Mouse (Mus musculus) retina, embryonic 14.5 days (tissue): ENCODE results near the gene Slc9a2.

Experiments
- DNase-seq: peaks from one replicate; pipeline ENCODE4 v3.0.0-alpha.2; 2015; ENCODE audit warnings: low spot score

Gene Slc9a2

GRCm38 (mm10) chr1:40680067-40680867 is at the start of gene Slc9a2:
TSS of gene Slc9a2 (plus strand) at chr1:40680574.
- peak; percentile 31 for DNase-seq

- DNase-seq = no peak
Observed at GRCm38 (mm10) chr1:40632407-40633062, 47.8 kb upstream of the Slc9a2 start.

GRCm38 (mm10) chr1:40634608-40635007 is 45.8 kb upstream of the Slc9a2 start:
- DNase-seq = peak; percentile 30

GRCm38 (mm10) chr1:40648234-40648633 is 32.1 kb upstream of the Slc9a2 start:
- DNase-seq = no peak

DNA sequence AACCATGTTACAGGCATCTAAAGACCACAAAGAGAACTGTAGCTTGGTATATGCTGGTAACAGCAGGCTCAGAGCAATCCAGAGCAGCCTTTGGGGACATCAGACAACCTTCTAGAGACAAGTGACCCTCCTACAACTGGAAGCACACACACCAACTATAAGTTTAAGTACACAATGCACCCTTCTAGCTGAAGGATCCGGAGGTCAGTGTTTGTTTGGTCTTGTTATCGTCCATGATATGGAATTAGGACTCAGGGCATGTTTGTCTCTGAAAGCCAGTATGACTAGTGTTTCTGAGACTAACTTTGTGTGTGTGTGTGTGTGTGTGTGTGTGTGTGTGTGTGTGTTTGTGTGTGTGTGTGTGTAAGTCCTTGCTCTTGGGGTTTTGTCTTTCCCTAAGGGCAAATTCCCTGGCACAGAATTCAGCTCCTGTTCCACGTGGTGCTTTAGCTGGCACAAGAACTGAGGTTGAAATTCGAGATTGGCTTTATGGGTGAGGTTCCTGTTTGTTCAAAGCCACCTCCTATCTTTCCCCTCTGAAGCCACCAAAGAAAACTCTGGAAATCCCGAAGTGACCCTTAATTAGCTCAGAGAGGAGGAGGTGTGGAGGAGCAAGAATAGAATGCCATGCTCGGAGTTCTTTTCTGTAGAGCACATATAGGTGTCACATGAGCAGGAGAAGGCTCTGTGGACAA is 29.4 kb upstream of the Slc9a2 start:
- DNase-seq = no peak

- no peak for DNase-seq
Observed at GRCm38 (mm10) chr1:40657035-40657434, 23.3 kb upstream of the Slc9a2 start.

GRCm38 (mm10) chr1:40657978-40658496 is 22.3 kb upstream of the Slc9a2 start:
- peak; percentile 73 for DNase-seq

DNA sequence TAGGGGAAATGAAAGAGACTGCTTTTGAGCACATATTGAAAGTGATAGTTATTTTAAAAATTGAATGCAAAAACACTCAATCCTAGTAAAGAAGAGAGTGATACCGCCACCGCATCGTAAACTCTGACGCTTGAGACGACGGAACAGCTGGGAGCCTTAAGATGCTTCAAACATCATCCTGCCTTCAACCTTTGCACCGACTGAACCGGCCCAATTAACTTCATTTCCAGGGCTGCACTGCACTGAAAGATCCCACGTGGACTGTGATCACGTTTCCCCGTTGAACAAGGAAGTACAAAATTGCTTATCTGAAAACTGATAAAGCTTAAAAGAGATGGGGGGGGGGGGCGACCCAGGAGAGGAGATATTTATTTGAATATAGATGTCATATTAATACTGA is 21.4 kb upstream of the Slc9a2 start:
- no peak for DNase-seq

- no peak for DNase-seq
Observed at GRCm38 (mm10) chr1:40659496-40659895, 20.9 kb upstream of the Slc9a2 start.

DNA sequence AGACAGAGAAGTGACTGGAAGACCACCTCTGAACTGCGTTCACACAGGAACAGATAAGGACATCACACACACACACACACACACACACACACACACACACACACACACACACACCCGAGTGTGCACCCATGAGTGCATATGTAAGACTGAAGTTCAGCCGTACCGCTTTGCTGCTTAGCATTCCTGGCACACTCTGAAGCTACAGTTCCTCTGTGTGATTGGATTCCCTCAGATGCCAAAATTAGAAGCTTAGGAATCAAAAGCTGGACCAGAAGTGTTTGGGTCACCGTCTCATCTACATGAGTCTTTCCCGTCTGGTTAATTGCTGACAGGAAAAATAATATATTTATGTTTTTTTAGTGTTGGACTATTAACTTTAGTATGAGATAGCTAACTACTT is 19.5 kb upstream of the Slc9a2 start:
- no peak for DNase-seq

GRCm38 (mm10) chr1:40665401-40666370 is 14.7 kb upstream of the Slc9a2 start:
- DNase-seq = no peak

DNA sequence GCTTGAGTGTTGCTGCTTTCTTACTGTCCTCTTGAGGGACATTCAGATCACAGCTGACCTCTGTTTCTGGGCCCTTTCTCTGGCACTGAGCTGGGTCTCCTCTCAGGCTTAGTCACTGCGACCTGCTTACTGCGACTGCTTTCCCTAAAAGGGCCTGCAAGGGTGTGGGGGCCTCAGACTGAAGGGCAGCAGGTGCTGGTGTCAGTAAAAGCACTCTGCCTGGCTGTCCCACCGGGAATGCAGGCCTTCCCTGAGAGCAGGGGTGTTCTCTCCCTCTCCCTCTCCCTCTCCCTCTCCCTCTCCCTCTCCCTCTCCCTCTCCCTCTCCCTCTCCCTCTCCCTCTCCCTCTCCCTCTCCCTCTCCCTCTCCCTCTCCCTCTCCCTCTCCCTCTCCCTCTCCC is 12.9 kb upstream of the Slc9a2 start:
- peak; percentile 20 for DNase-seq

- no peak for DNase-seq
Observed at GRCm38 (mm10) chr1:40670025-40670424, 10.3 kb upstream of the Slc9a2 start.

GRCm38 (mm10) chr1:40671490-40671889 is 8.9 kb upstream of the Slc9a2 start:
- DNase-seq = no peak

GRCm38 (mm10) chr1:40677306-40677705 is 3.1 kb upstream of the Slc9a2 start:
- DNase-seq = no peak

GRCm38 (mm10) chr1:40680868-40681698 is 709 bp downstream of the Slc9a2 start:
- peak; percentile 45 for DNase-seq

DNA sequence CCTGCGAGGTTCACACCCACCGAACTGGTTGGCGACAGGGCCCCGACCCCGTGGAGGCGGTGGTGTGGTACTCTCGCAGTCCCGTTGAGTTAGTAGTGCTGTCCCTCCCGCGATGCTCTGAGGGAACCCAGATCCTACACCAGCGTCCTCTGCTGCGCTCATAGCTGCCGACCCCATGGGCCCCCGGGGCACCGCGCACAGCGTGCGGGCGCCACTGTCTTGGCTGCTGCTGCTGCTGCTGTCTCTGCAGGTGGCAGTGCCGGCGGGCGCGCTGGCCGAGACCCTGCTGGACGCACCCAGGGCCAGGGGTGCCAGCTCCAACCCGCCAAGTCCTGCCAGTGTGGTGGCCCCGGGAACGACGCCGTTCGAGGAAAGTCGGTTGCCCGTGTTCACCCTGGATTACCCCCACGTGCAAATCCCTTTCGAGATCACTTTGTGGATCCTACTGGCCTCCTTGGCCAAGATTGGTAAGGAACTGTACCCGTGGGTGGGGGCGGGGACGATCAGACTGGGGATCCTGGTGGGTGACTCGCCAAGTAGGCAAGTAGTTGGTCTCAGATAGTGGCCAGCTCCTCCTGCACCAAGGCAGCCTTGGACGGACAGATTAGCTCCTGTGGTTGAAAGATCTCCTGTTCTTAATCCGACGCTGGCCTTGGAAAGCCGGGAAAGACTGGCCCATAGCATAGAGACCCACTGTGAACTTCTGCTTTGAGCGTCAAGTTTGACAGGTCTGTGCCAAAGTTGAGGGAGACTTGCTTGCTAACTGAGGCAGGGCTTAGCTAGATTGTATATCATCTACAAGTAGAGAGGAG is 1.5 kb downstream of the Slc9a2 start:
- peak; percentile 43 for DNase-seq

DNA sequence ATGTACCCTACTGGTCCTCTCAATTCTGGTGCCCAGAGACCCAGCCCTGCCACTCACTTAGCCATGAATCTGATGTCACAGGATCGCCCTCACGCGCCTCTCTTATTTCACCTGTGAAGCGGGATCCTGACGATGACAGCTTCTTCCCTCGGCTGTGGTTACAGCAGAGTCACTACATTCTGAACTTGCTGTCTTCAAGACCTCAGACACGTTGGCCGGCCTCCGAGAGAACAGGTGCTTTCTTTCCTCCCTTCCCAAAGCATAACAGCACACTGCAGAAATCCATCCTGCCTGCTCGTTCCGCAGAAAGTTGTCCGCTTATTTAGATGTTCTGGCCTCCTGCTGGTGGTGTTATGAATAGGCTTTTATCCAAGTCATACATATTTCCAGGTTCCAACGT is 13.9 kb downstream of the Slc9a2 start:
- DNase-seq = no peak

DNA sequence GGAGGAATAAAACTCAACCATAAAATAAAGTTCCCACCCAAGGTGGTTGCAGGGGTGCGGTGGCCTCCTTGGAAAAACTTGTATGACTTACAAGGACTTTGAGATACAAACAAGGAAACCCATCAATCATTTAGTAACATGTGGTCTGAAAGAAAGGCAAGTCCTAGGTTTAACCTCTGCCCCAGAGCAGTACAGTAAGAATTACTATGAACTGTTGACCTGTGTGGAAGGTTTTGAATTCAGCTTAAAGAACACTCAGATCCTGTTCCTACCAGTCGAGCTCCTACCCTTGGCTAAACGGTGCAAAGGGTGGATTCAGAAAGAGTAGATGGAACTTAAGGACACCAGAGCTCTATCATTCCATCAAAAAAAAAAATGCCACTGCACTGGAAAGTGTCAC is 16.1 kb downstream of the Slc9a2 start:
- DNase-seq = no peak

DNA sequence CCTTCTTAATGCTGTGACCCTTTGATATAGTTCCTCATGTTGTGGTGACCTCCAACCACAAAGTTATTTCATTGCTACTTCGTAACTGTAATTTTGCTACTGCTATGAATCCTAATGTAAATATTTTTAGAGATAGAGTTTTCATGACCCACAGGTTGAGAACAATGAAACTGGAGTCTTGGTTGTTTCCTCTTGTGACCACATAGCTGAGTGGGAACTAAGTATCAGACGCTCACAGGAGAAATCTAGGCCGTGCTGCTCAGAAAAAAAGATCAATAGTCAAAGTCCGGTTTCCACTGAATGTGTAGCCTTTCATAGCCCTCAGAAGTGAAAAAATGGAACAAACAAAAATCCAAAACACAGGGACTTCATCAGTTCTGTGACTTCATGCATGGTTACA is 24.7 kb downstream of the Slc9a2 start:
- no peak for DNase-seq
